Mouse (Mus musculus): ENCODE measurements around the gene Dnah14. TPM values are rescaled to one million over a fixed set of nuclear protein-coding genes. Genes with fewer than 3 reads are reported as not detected.
"Not testable (repeated sequence)": the region's sequence is repeated elsewhere in the genome, so short reads cannot be mapped to it uniquely, and the experiment has no call there.

Dnah14 gene
- total and polyA plus RNA-seq, 3 experiments: 0.03 to 0.98 (median 0.74) TPM

- dilution Hi-C loops (cut with MboI; ENCODE audit: extremely low pct_ligation_motif_present, extremely low pct_unique_long_range_greater_than_20kb, low sequenced_read_pairs): no loop called here
- Histone ChIP-seq H3K27ac (ENCODE audit: insufficient read depth, low read depth) (no peak overlapping the region), H3K4me2 (ENCODE audit: insufficient read depth, low read depth, poor library complexity, severe bottlenecking) (no peak overlapping the region), H3K27me3 (replicated peaks) (no peaks in the 10 kb centered on the region), H3K4me3 (replicated peaks in 1 of 3; ENCODE audit: low read depth in 2 of 3, low read length in 2 of 3, poor library complexity in 1 of 3) (no peak overlapping the region), H3K79me2 (replicated peaks; ENCODE audit: control insufficient read depth, extremely low read depth, insufficient read depth, poor library complexity, severe bottlenecking) (no peaks in the 10 kb centered on the region), H3K9ac (ENCODE audit: insufficient read depth, low read depth) (no peak overlapping the region), H3K36me3 (replicated peaks in 1 of 2; ENCODE audit: control insufficient read depth in 1 of 2, insufficient read depth in 1 of 2, low read length in 1 of 2) (no peaks in the 10 kb centered on the region), H3K9me3 (replicated peaks; ENCODE audit: low read length) (peaks cover 5% of the 10 kb centered on the region), H3K4me1 (ENCODE audit: control insufficient read depth in 1 of 2, insufficient read depth in 2 of 2) (no peaks in the 10 kb centered on the region)
- no peak for TF ChIP-seq E2F4 (IDR thresholded peaks at IDR 0.05; ENCODE audit: insufficient replicate concordance, low read depth, low read length)
- no peak for TF ChIP-seq MYC (IDR thresholded peaks at IDR 0.05; ENCODE audit: low read depth, low read length)
- no peak for TF ChIP-seq ZC3H11A (IDR thresholded peaks at IDR 0.05; ENCODE audit: low read depth, low read length)
- no peak for TF ChIP-seq ETS1 (conservative IDR thresholded peaks at IDR 0.05; ENCODE audit: low read depth, low read length)
- no peak for TF ChIP-seq NELFE (IDR thresholded peaks at IDR 0.05; ENCODE audit: low read depth, low read length)
- no peak for TF ChIP-seq CHD1 (IDR thresholded peaks at IDR 0.05; ENCODE audit: low read depth, low read length)
- TF ChIP-seq HCFC1 (IDR thresholded peaks at IDR 0.05; ENCODE audit: low read depth, low read length): no peak
- no peak for TF ChIP-seq JUN (IDR thresholded peaks at IDR 0.05; ENCODE audit: insufficient read depth, low read depth, low read length)
- TF ChIP-seq ELF1 (IDR thresholded peaks at IDR 0.05; ENCODE audit: low read depth, low read length): no peak
- no peak for TF ChIP-seq EP300 (IDR thresholded peaks at IDR 0.05; ENCODE audit: low read length)
- TF ChIP-seq TCF12 (IDR thresholded peaks at IDR 0.05; ENCODE audit: low read depth, low read length): no peak
- TF ChIP-seq USF1 (IDR thresholded peaks at IDR 0.05; ENCODE audit: low read depth, low read length): no peak
- no peak for DNase-seq (ENCODE audit: extremely low read depth)
- in situ Hi-C loops (cut with MboI; ENCODE audit: low pct_ligation_motif_present, low pct_unique_long_range_greater_than_20kb, low sequenced_read_pairs): no loop called here
Observed at GRCm38 (mm10) chr1:181776541-181776940, 200.2 kb downstream of the Dnah14 start.

GRCm38 (mm10) chr1:181782600-181782999 is 206.2 kb downstream of the Dnah14 start:
- in situ Hi-C loops (cut with MboI; ENCODE audit: low pct_ligation_motif_present, low pct_unique_long_range_greater_than_20kb, low sequenced_read_pairs); H3K4me3 ChIP-seq (replicated peaks in 1 of 3; ENCODE audit: low read depth in 2 of 3, low read length in 2 of 3, poor library complexity in 1 of 3); H3K9me3 ChIP-seq (replicated peaks; ENCODE audit: low read length); H3K27ac ChIP-seq (ENCODE audit: insufficient read depth, low read depth); H3K27me3 ChIP-seq (replicated peaks); DNase-seq (ENCODE audit: extremely low read depth); H3K79me2 ChIP-seq (replicated peaks; ENCODE audit: control insufficient read depth, extremely low read depth, insufficient read depth, poor library complexity, severe bottlenecking); H3K9ac ChIP-seq (ENCODE audit: insufficient read depth, low read depth); H3K4me2 ChIP-seq (ENCODE audit: insufficient read depth, low read depth, poor library complexity, severe bottlenecking); dilution Hi-C loops (cut with MboI; ENCODE audit: extremely low pct_ligation_motif_present, extremely low pct_unique_long_range_greater_than_20kb, low sequenced_read_pairs); H3K36me3 ChIP-seq (replicated peaks in 1 of 2; ENCODE audit: control insufficient read depth in 1 of 2, insufficient read depth in 1 of 2, low read length in 1 of 2): not testable (repeated sequence)
- peaks cover 0 to 21% of the 10 kb centered on the region in 2 experiments; a peak in 2 of 4 replicates for H3K4me1 ChIP-seq (ENCODE audit: control insufficient read depth in 1 of 2, insufficient read depth in 2 of 2)

GRCm38 (mm10) chr1:181789952-181790351 is 213.6 kb downstream of the Dnah14 start:
- dilution Hi-C loops (cut with MboI; ENCODE audit: extremely low pct_ligation_motif_present, extremely low pct_unique_long_range_greater_than_20kb, low sequenced_read_pairs) (no loop called here), in situ Hi-C loops (cut with MboI; ENCODE audit: low pct_ligation_motif_present, low pct_unique_long_range_greater_than_20kb, low sequenced_read_pairs) (no loop called here)
- no peaks in the 10 kb centered on the region for H3K79me2 ChIP-seq (replicated peaks; ENCODE audit: control insufficient read depth, extremely low read depth, insufficient read depth, poor library complexity, severe bottlenecking)
- DNase-seq (ENCODE audit: extremely low read depth): no peak
- peaks cover 0 to 14% of the 10 kb centered on the region in 2 experiments; a peak in 2 of 4 replicates for H3K4me1 ChIP-seq (ENCODE audit: control insufficient read depth in 1 of 2, insufficient read depth in 2 of 2)
- H3K4me3 ChIP-seq (replicated peaks in 1 of 3; ENCODE audit: low read depth in 2 of 3, low read length in 2 of 3, poor library complexity in 1 of 3): no peak overlapping the region
- peaks cover 6% of the 10 kb centered on the region for H3K9me3 ChIP-seq (replicated peaks; ENCODE audit: low read length)
- H3K27ac ChIP-seq (ENCODE audit: insufficient read depth, low read depth): no peak overlapping the region
- H3K9ac ChIP-seq (ENCODE audit: insufficient read depth, low read depth): no peak overlapping the region
- no peak for TF ChIP-seq CHD1 (IDR thresholded peaks at IDR 0.05; ENCODE audit: low read depth, low read length)
- no peaks in the 10 kb centered on the region for H3K36me3 ChIP-seq (replicated peaks in 1 of 2; ENCODE audit: control insufficient read depth in 1 of 2, insufficient read depth in 1 of 2, low read length in 1 of 2)
- H3K27me3 ChIP-seq (replicated peaks): no peaks in the 10 kb centered on the region
- no peak overlapping the region for H3K4me2 ChIP-seq (ENCODE audit: insufficient read depth, low read depth, poor library complexity, severe bottlenecking)

Data from CH12.LX (cell line).